Mouse (Mus musculus): ENCODE measurements at regions not wholly inside any gene's neighbourhood (a gene's known extent, or its start where the extent isn't known, plus 50 kb on each side); places are given as distances from the start of the nearest gene placed in this dataset.
"Not testable (repeated sequence)": the region's sequence is repeated elsewhere in the genome, so short reads cannot be mapped to it uniquely, and the experiment has no call there.

DNA sequence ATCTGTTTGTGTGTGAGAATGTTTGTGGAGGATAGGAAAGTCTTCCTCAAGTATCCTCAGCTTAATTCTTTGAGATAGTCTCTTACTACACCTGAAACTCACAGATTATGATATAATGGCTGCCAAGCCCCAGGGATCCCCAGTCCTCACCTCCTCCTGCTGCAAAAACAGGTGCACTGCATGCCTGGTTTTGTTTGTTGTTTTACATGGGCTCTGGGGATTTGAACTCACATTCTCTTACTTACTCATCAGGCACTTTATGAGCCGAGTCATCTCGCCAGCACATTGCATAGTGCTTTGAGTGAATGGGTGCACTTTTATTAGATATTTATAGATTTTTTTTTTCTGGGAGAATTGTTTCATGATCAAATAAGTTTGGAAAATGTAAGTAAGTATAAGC lies 56.3 kb downstream of the Mterf1b start:
- Histone ChIP-seq H3K27me3 (no peaks in the 10 kb centered on the region), H3K36me3 (no peaks in the 10 kb centered on the region), H3K27ac (no peak overlapping the region), H3K4me3 (replicated peaks) (no peak overlapping the region), H3K9ac (replicated peaks) (no peak overlapping the region), H3K4me2 (no peak overlapping the region), H3K9me3 (no peaks in the 10 kb centered on the region), H3K4me1 (replicated peaks) (no peaks in the 10 kb centered on the region; the same call in 1 of the 2 replicates)
- 79% methylated on average over 2 of the region's 2 CpGs for WGBS
- no peak for ATAC-seq (ENCODE audit: insufficient number of reproducible peaks, insufficient read depth, low FRiP score, low TSS enrichment, low read depth)

- not testable (repeated sequence) for H3K27ac ChIP-seq; H3K36me3 ChIP-seq; H3K4me3 ChIP-seq (replicated peaks); H3K4me2 ChIP-seq; H3K27me3 ChIP-seq; H3K9ac ChIP-seq (replicated peaks); H3K9me3 ChIP-seq; ATAC-seq (ENCODE audit: insufficient number of reproducible peaks, insufficient read depth, low FRiP score, low TSS enrichment, low read depth)
- H3K4me1 ChIP-seq (replicated peaks): peaks cover 12% of the 10 kb centered on the region
- WGBS: 83% methylated on average over 5 of the region's 5 CpGs
Measured at GRCm38 (mm10) chr5:4254280-4254679, 62.1 kb downstream of the Mterf1b start.

GRCm38 (mm10) chr5:4257048-4257750 lies 65.0 kb downstream of the Mterf1b start:
- ATAC-seq (ENCODE audit: insufficient number of reproducible peaks, insufficient read depth, low FRiP score, low TSS enrichment, low read depth): peak; percentile 74; the same call in 1 of the 2 replicates
- 11% methylated on average over 12 of the region's 12 CpGs for WGBS
- Histone ChIP-seq H3K9ac (replicated peaks) (no peak overlapping the region), H3K4me3 (replicated peaks) (no peak overlapping the region), H3K36me3 (no peaks in the 10 kb centered on the region), H3K4me2 (peak overlapping the region; percentile 24), H3K27ac (no peak overlapping the region), H3K4me1 (replicated peaks) (peaks cover 12% of the 10 kb centered on the region), H3K9me3 (no peaks in the 10 kb centered on the region), H3K27me3 (no peaks in the 10 kb centered on the region)

- H3K9me3 ChIP-seq: 0 out of 2 replicates have a peak, but pooled peaks cover 5% of the 10 kb centered on the region
- H3K4me3 ChIP-seq (replicated peaks): no peak overlapping the region
- no peaks in the 10 kb centered on the region for H3K27me3 ChIP-seq
- H3K4me1 ChIP-seq (replicated peaks): peaks cover 12% of the 10 kb centered on the region
- no peaks in the 10 kb centered on the region for H3K36me3 ChIP-seq
- no peak overlapping the region for H3K9ac ChIP-seq (replicated peaks)
- no peak overlapping the region for H3K4me2 ChIP-seq
- 93% methylated on average over 4 of the region's 4 CpGs for WGBS
- H3K27ac ChIP-seq: no peak overlapping the region
- ATAC-seq (ENCODE audit: insufficient number of reproducible peaks, insufficient read depth, low FRiP score, low TSS enrichment, low read depth): no peak
Measured at GRCm38 (mm10) chr5:4259260-4259659, 67.1 kb downstream of the Mterf1b start.

DNA sequence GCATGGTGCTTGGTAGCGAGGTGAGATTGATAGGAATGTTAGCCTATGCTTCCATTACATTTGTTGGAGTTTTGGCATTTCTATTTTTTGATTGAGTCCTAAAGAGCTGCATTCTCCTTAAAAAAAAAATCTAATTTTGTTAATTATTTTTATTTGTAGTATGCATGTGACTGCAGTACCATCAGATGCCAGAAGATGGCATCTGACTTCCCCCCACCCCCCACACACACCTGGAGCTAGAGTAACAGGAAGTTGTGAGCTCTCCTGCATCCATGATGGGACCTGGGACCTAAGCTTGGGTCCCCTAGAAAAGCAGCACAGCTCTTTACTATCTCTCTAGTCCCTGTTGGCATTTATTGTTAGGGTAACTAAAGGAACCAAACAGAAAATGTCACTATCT lies 70.5 kb downstream of the Mterf1b start:
- 97% methylated on average over 1 of the region's 1 CpGs for WGBS
- no peak overlapping the region for H3K9ac ChIP-seq (replicated peaks)
- no peak overlapping the region for H3K4me3 ChIP-seq (replicated peaks)
- no peaks in the 10 kb centered on the region for H3K36me3 ChIP-seq
- no peak overlapping the region for H3K27ac ChIP-seq
- 0 out of 2 replicates have a peak, but pooled peaks cover 5% of the 10 kb centered on the region for H3K9me3 ChIP-seq
- H3K4me2 ChIP-seq: no peak overlapping the region
- ATAC-seq (ENCODE audit: insufficient number of reproducible peaks, insufficient read depth, low FRiP score, low TSS enrichment, low read depth): no peak
- peaks cover 4% of the 10 kb centered on the region; the same call in 1 of the 2 replicates for H3K4me1 ChIP-seq (replicated peaks)
- no peaks in the 10 kb centered on the region for H3K27me3 ChIP-seq

DNA sequence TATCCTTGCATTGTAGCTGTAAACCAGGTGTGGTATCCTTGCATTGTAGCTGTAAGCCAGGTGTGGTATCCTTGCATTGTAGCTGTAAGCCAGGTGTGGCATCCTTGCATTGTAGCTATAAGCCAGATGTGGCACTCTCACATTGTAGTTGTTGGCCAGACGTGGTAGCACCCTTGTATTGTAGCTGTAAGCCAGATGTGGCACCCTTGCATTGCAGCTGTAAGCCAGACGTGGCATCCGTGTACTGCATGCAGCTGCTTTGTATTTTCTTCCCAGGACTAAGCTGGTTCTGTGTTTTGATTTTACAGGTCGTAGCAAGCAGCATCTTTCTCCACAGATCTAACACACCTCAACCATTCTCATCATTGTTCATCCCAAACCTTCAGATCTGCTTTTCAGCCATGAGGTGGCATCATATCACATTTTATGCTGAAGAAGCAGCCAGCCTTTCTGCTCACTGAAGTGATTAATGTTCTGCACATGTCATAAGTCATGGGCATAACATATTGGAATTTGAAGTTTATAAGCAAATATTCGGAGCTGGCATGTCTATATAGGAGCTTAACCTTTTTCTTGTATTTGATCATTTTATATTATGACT lies 71.5 kb downstream of the Mterf1b start:
- 64% methylated on average over 5 of the region's 5 CpGs for WGBS
- no peaks in the 10 kb centered on the region for H3K36me3 ChIP-seq
- ATAC-seq (ENCODE audit: insufficient number of reproducible peaks, insufficient read depth, low FRiP score, low TSS enrichment, low read depth): no peak
- no peaks in the 10 kb centered on the region for H3K27me3 ChIP-seq
- no peak overlapping the region for H3K27ac ChIP-seq
- no peak overlapping the region for H3K4me3 ChIP-seq (replicated peaks)
- no peak overlapping the region for H3K4me2 ChIP-seq
- H3K9ac ChIP-seq (replicated peaks): no peak overlapping the region
- no peaks in the 10 kb centered on the region for H3K4me1 ChIP-seq (replicated peaks)
- H3K9me3 ChIP-seq: 0 out of 2 replicates have a peak, but pooled peaks cover 5% of the 10 kb centered on the region

DNA sequence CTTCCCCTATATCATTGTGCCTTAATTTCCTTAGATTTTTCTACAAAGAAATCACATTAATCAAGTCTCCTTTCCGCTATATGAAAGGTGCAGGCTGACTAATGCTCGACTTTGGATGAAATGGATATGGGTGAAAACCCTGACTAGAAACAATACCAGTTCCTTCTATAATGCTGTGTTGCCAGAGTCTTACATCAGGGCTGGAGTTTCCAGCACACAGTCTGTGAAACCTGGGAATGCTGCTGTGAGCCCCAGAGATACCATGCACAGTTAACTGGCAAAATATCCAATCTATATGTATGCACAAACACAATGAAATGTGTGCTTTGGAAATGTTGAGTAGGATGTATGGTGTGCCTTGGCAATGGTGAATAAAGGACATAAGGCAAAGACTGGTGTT lies 75.5 kb downstream of the Mterf1b start:
- Histone ChIP-seq H3K4me3 (replicated peaks) (no peak overlapping the region), H3K36me3 (no peaks in the 10 kb centered on the region), H3K4me2 (no peak overlapping the region), H3K27ac (no peak overlapping the region), H3K9me3 (0 out of 2 replicates have a peak, but pooled peaks cover 5% of the 10 kb centered on the region), H3K27me3 (no peaks in the 10 kb centered on the region), H3K9ac (replicated peaks) (no peak overlapping the region), H3K4me1 (replicated peaks) (no peaks in the 10 kb centered on the region)
- no peak for ATAC-seq (ENCODE audit: insufficient number of reproducible peaks, insufficient read depth, low FRiP score, low TSS enrichment, low read depth)
- 72% methylated on average over 2 of the region's 2 CpGs for WGBS

DNA sequence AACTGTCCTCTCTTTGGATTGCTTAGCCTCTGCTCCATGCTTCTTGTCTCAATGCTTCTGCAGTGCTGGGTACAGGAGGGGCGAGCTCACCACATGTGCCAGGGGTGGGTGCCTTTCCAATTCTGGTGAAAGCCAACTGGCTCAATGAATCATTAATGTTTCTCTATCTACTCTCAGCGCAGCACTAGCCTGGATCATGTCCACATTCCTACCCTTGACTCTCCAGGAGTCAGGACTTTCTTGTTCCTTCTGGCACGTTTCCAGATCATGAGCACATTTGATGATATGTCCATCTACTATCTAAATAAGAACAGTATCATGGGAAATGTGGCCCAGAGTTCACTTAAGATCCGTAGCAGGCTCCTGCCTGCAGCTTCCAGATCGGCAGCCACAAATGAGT lies 80.8 kb downstream of the Mterf1b start:
- H3K9me3 ChIP-seq: no peaks in the 10 kb centered on the region
- H3K4me2 ChIP-seq: no peak overlapping the region
- H3K27me3 ChIP-seq: no peaks in the 10 kb centered on the region
- no peaks in the 10 kb centered on the region for H3K36me3 ChIP-seq
- no peak overlapping the region for H3K9ac ChIP-seq (replicated peaks)
- no peak for ATAC-seq (ENCODE audit: insufficient number of reproducible peaks, insufficient read depth, low FRiP score, low TSS enrichment, low read depth)
- no peaks in the 10 kb centered on the region for H3K4me1 ChIP-seq (replicated peaks)
- WGBS: 85% methylated on average over 5 of the region's 5 CpGs
- no peak overlapping the region for H3K4me3 ChIP-seq (replicated peaks)
- no peak overlapping the region for H3K27ac ChIP-seq

DNA sequence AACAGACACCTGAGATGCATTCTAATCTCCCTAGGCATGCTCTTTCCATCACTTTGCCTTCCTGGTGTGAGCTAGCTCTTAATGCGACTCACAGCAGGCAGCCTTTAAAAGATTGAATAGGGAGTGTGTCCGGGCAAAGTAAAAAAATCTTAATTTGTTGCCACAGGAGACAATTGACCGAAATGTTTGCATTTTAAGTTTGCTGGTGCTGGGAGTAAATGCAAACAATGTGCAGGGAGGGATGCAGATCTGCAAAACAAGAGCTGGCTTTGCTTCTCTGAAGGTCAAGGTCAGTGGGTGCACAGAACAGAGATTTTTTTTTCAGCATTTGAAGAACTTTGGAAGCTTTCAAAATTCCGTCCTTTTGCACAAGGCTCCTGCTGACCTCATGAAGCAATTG lies 111.4 kb downstream of the Mterf1b start:
- no peak overlapping the region for H3K27ac ChIP-seq
- no peak for ATAC-seq (ENCODE audit: insufficient number of reproducible peaks, insufficient read depth, low FRiP score, low TSS enrichment, low read depth)

DNA sequence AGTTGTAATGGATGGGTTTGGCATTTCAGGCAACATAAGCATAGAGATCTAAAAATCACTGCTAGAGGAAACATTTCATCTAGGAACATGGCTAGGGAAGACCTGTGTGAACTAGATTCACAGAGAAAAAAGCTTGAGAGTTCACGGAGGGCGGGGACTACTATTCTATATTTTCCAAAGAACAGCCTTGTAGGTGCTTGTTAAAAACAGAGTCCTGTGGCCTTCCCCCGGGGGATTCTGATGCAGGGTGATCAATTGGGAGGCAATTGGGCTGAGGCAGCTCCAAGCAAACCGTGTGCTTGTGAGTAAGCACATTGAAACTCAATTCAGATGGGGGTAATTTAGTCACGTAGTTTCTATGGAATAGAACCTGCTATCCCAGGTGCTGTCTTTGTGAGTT lies 112.0 kb downstream of the Mterf1b start:
- Histone ChIP-seq H3K9ac (replicated peaks) (no peak overlapping the region), H3K9me3 (no peaks in the 10 kb centered on the region), H3K27me3 (no peaks in the 10 kb centered on the region), H3K4me1 (replicated peaks) (peaks cover 7% of the 10 kb centered on the region), H3K27ac (no peak overlapping the region), H3K4me3 (replicated peaks) (no peak overlapping the region), H3K36me3 (no peaks in the 10 kb centered on the region), H3K4me2 (no peak overlapping the region)
- no peak for ATAC-seq (ENCODE audit: insufficient number of reproducible peaks, insufficient read depth, low FRiP score, low TSS enrichment, low read depth)
- 54% methylated on average over 5 of the region's 5 CpGs for whole genome bisulfite sequencing

More for the DNA sequence above, 111.4 kb downstream of the Mterf1b start:
- no peaks in the 10 kb centered on the region for H3K27me3 ChIP-seq
- H3K4me1 ChIP-seq (replicated peaks): peaks cover 7% of the 10 kb centered on the region
- H3K9ac ChIP-seq (replicated peaks): no peak overlapping the region
- no peak overlapping the region for H3K4me3 ChIP-seq (replicated peaks)
- no peaks in the 10 kb centered on the region for H3K9me3 ChIP-seq
- 29% methylated on average over 4 of the region's 4 CpGs for WGBS
- H3K4me2 ChIP-seq: no peak overlapping the region
- no peaks in the 10 kb centered on the region for H3K36me3 ChIP-seq

GRCm38 (mm10) chr5:4308514-4308913 lies 116.3 kb downstream of the Mterf1b start:
- ATAC-seq (ENCODE audit: insufficient number of reproducible peaks, insufficient read depth, low FRiP score, low TSS enrichment, low read depth): no peak
- 77% methylated on average over 5 of the region's 5 CpGs for WGBS
- no peaks in the 10 kb centered on the region for H3K9me3 ChIP-seq

More at GRCm38 (mm10) chr5:4308514-4308913, 116.3 kb downstream of the Mterf1b start:
- no peaks in the 10 kb centered on the region for H3K27me3 ChIP-seq
- H3K9ac ChIP-seq (replicated peaks): no peak overlapping the region
- peaks cover 11% of the 10 kb centered on the region; the same call in 1 of the 2 replicates for H3K4me1 ChIP-seq (replicated peaks)
- no peaks in the 10 kb centered on the region for H3K36me3 ChIP-seq
- no peak overlapping the region for H3K27ac ChIP-seq
- no peak overlapping the region for H3K4me3 ChIP-seq (replicated peaks)
- H3K4me2 ChIP-seq: no peak overlapping the region
